Mouse (Mus musculus) stomach, embryonic 16.5 days (tissue): ENCODE data around the gene Npcd. TPM values are rescaled to one million over a fixed set of nuclear protein-coding genes. Genes with fewer than 3 reads are reported as not detected.

Experiments used
- ATAC-seq: fragments of 200-750 bp; cut with Nextera tagmentation; 2 replicates; pipeline ENCODE4 v1.8.0; 2017; ENCODE audit warnings: moderate number of reproducible peaks, moderate TSS enrichment; ENCODE audit not compliant: insufficient read depth, low FRiP score
- H3K27ac ChIP-seq: fragments of 300-500 bp; sonication (generic); 2 replicates; pipeline ENCODE4 v1.5.1; 2014; ENCODE audit warnings: low read length
- H3K27me3 ChIP-seq: fragments of 300-500 bp; sonication (generic); 2 replicates; pipeline ENCODE4 v1.6.1; 2014; ENCODE audit warnings: low read length, control low read depth, mixed read lengths; ENCODE audit not compliant: control insufficient read depth, insufficient read depth
- H3K36me3 ChIP-seq: fragments of 300-500 bp; sonication (generic); 2 replicates; pipeline ENCODE4 v1.6.1; 2014; ENCODE audit warnings: low read length; ENCODE audit not compliant: control insufficient read depth, insufficient read depth
- H3K4me1 ChIP-seq: fragments of 300-500 bp; sonication (generic); 2 replicates; pipeline ENCODE4 v1.6.1; 2014; ENCODE audit warnings: low read length, control low read depth, mixed read lengths; ENCODE audit not compliant: control insufficient read depth, insufficient read depth
- H3K4me2 ChIP-seq: fragments of 300-500 bp; sonication (generic); 2 replicates; pipeline ENCODE4 v1.6.1; 2014; ENCODE audit warnings: low read depth, low read length, mixed read lengths
- H3K4me3 ChIP-seq: fragments of 300-500 bp; sonication (generic); replicated peaks from 2 replicates; pipeline ENCODE4 v1.5.1; 2014; ENCODE audit warnings: mild to moderate bottlenecking, low read length
- H3K9ac ChIP-seq: fragments of 300-500 bp; sonication (generic); 2 replicates; pipeline ENCODE4 v1.6.1; 2014; ENCODE audit warnings: low read length
- H3K9me3 ChIP-seq: fragments of 300-500 bp; sonication (generic); replicated peaks from 2 replicates; pipeline ENCODE4 v1.6.1; 2016; ENCODE audit warnings: low read length, control low read depth; ENCODE audit not compliant: control insufficient read depth
- WGBS: fragments of 180-500 bp; shearing (Covaris S2); extraction: QIAGEN DNeasy Blood & Tissue Kit; methylation state at CpG from one replicate; pipeline ENCODE4 v1.1.7; 2014; 5-methylcytosine and 5-hydroxymethylcytosine counted together
- polyA plus RNA-seq: library from polyadenylated mRNA; unstranded; fragments of >200 nt; fragmentation: Nextera tagmentation; extraction: Ambion mirVana; gene quantifications from 2 replicates; pipeline ENCODE4 v1.2.1, GENCODE M21; 2015

The Npcd gene
- polyA plus RNA-seq, 1 experiment from 2014 or later, result 0.19 TPM

GRCm38 (mm10) chr15:79800701-79801100 is 33.3 kb downstream of the Npcd start:
- no peak overlapping the region for H3K9ac ChIP-seq
- H3K9me3 ChIP-seq, result no peaks in the 10 kb centered on the region
- H3K27me3 ChIP-seq, result peaks cover 32% of the 10 kb centered on the region
- H3K36me3 ChIP-seq, result no peaks in the 10 kb centered on the region
- no peak overlapping the region for H3K4me3 ChIP-seq
- no peak overlapping the region for H3K27ac ChIP-seq
- WGBS, result 64% methylated on average over 11 of the region's 11 CpGs
- H3K4me2 ChIP-seq, result no peak overlapping the region
- no peak for ATAC-seq
- H3K4me1 ChIP-seq, result peaks cover 6% of the 10 kb centered on the region

DNA sequence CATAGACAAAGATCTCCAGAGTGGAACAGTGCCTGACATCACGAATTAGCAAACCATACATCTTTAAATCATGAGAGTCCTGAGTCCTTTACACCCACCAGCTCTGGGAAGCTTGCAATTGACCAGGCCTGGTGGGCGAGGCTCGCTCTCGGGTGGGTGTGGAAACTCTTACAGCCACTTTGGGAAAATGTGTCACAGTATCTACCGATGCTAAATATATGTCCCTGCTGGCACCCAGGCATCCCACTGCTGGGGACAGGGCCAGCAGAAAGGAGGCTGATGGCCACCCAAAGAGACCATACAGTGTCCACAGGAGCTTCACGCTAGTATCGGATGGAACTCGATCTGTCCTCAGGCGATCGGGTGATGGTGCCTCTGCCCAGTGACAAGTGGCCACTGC is 35.4 kb downstream of the Npcd start:
- no peak for ATAC-seq
- no peaks in the 10 kb centered on the region for H3K9me3 ChIP-seq
- no peak overlapping the region for H3K4me2 ChIP-seq
- H3K4me1 ChIP-seq, result peaks cover 4% of the 10 kb centered on the region
- H3K27me3 ChIP-seq, result peaks cover 19% of the 10 kb centered on the region
- H3K9ac ChIP-seq, result no peak overlapping the region
- H3K4me3 ChIP-seq, result no peak overlapping the region
- 87% methylated on average over 10 of the region's 10 CpGs for WGBS
- H3K27ac ChIP-seq, result no peak overlapping the region
- no peaks in the 10 kb centered on the region for H3K36me3 ChIP-seq

DNA sequence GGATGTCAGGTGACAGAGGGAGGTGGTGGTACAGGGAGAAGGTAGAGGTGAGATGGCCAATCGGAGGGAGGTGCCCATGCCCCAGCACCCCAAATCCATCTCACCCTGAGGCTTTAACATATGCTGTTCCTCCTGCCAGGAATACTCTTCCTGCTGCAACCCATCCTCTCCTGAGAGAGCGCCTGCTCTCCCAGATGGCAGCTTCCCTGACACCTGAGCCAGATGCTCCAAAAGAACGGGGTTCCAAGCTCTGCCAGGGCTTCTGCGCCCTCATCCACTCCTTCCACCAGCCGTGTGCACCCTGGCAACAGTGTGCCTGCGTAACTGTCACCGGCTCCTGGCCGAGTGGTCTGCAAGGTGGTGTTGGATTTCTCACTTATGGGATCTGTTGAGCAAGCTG is 36.4 kb downstream of the Npcd start:
- Histone ChIP-seq H3K27me3 (peaks cover 11% of the 10 kb centered on the region), H3K4me3 (no peak overlapping the region), H3K9me3 (no peaks in the 10 kb centered on the region), H3K9ac (no peak overlapping the region), H3K4me1 (no peaks in the 10 kb centered on the region), H3K27ac (no peak overlapping the region), H3K36me3 (no peaks in the 10 kb centered on the region), H3K4me2 (no peak overlapping the region)
- WGBS, result 80% methylated on average over 8 of the region's 8 CpGs
- no peak for ATAC-seq

GRCm38 (mm10) chr15:79797096-79797495 is 36.9 kb downstream of the Npcd start:
- no peak overlapping the region for H3K4me2 ChIP-seq
- ATAC-seq, result no peak
- H3K9me3 ChIP-seq, result no peaks in the 10 kb centered on the region
- no peak overlapping the region for H3K4me3 ChIP-seq
- 81% methylated on average over 7 of the region's 7 CpGs for WGBS
- H3K27me3 ChIP-seq, result peaks cover 5% of the 10 kb centered on the region
- no peak overlapping the region for H3K9ac ChIP-seq
- no peak overlapping the region for H3K27ac ChIP-seq
- no peaks in the 10 kb centered on the region for H3K36me3 ChIP-seq
- H3K4me1 ChIP-seq, result no peaks in the 10 kb centered on the region

- H3K9ac ChIP-seq, result no peak overlapping the region
- H3K4me1 ChIP-seq, result no peaks in the 10 kb centered on the region
- H3K27ac ChIP-seq, result no peak overlapping the region
- no peak overlapping the region for H3K4me3 ChIP-seq
- H3K9me3 ChIP-seq, result no peaks in the 10 kb centered on the region
- no peak overlapping the region for H3K4me2 ChIP-seq
- WGBS, result 77% methylated on average over 12 of the region's 12 CpGs
- no peaks in the 10 kb centered on the region; the same call in 1 of the 2 replicates for H3K27me3 ChIP-seq
- H3K36me3 ChIP-seq, result no peaks in the 10 kb centered on the region
- no peak for ATAC-seq
Observed at GRCm38 (mm10) chr15:79796256-79796655, 37.8 kb downstream of the Npcd start.

DNA sequence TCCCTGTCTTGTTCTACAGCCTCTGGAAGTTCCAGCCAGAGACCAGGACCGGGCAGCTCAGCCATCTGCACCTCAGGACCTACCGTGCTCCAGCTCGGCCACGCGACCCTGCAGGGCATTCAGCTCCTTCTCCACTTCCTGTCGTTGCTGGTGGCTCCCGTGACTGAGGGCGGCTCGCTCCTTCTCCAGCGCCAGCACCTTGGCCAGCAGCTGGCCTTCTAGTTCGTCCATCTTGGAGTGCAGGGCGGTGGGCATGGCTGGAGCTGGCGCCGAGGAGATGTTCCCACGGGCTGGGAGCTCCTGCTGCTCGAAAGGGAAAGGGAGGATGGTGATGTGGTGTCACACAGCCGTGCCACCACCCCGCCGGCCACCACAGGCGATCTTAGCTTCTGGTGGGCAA is 39.9 kb downstream of the Npcd start:
- Histone ChIP-seq H3K4me3 (no peak overlapping the region), H3K27ac (no peak overlapping the region), H3K4me1 (no peaks in the 10 kb centered on the region), H3K36me3 (no peaks in the 10 kb centered on the region), H3K4me2 (no peak overlapping the region), H3K27me3 (no peaks in the 10 kb centered on the region; the same call in 1 of the 2 replicates), H3K9me3 (no peaks in the 10 kb centered on the region), H3K9ac (no peak overlapping the region)
- WGBS, result 17% methylated on average over 20 of the region's 20 CpGs
- ATAC-seq, result no peak

DNA sequence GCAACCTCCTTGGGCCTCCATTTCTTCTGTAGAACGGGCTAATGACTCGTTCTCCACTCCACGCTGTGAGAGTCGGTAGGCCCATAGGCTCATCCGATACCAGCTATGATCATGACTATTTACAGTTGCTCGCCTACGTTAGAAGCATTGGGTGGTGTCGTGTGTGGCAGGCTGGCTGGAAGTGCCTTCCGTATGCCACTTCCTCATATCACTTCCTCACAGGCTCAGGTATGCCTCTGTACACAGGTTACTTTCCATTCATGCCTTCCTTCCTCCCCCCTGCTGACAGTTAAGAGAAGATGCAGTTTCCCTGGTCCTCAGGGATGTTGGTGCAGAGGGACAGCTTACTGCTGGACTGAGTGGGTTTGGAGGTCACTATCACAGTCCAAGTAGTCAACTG is 41.0 kb downstream of the Npcd start:
- Histone ChIP-seq H3K4me3 (no peak overlapping the region), H3K4me2 (no peak overlapping the region), H3K36me3 (no peaks in the 10 kb centered on the region), H3K4me1 (no peaks in the 10 kb centered on the region), H3K9ac (no peak overlapping the region), H3K27ac (no peak overlapping the region), H3K9me3 (no peaks in the 10 kb centered on the region), H3K27me3 (no peaks in the 10 kb centered on the region)
- 92% methylated on average over 9 of the region's 9 CpGs for WGBS
- no peak for ATAC-seq

DNA sequence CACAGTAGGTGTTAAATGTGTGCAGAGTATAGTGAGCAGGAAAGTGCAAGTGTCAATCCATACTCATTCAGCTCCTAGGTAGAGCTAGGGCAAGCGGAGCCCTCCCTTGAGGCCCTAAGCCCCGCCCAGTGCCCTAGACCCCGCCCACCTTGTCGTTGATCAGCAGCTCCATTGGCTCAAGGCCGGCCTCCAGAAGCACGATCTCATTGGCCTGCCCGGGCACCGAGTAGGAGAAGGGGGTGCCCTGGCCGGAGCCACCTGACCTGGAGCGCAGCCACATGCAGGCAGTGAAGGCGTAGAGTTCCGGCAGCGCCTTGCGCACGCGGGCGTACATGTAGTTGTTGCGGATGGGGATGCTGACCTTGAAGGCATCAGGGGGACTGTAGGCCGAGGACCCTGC is 41.6 kb downstream of the Npcd start:
- H3K9ac ChIP-seq, result no peak overlapping the region
- no peak overlapping the region for H3K27ac ChIP-seq
- no peaks in the 10 kb centered on the region for H3K36me3 ChIP-seq
- no peak overlapping the region for H3K4me3 ChIP-seq
- WGBS, result 26% methylated on average over 19 of the region's 19 CpGs
- H3K4me1 ChIP-seq, result no peaks in the 10 kb centered on the region
- ATAC-seq, result no peak
- no peaks in the 10 kb centered on the region for H3K9me3 ChIP-seq
- no peak overlapping the region for H3K4me2 ChIP-seq
- no peaks in the 10 kb centered on the region for H3K27me3 ChIP-seq

GRCm38 (mm10) chr15:79791502-79791901 is 42.5 kb downstream of the Npcd start:
- 4% methylated on average over 12 of the region's 12 CpGs for WGBS
- no peak overlapping the region for H3K4me3 ChIP-seq
- H3K4me1 ChIP-seq, result no peaks in the 10 kb centered on the region
- H3K9ac ChIP-seq, result no peak overlapping the region
- no peak overlapping the region for H3K27ac ChIP-seq
- H3K27me3 ChIP-seq, result no peaks in the 10 kb centered on the region
- H3K36me3 ChIP-seq, result no peaks in the 10 kb centered on the region
- no peak overlapping the region for H3K4me2 ChIP-seq
- no peak for ATAC-seq
- H3K9me3 ChIP-seq, result no peaks in the 10 kb centered on the region

GRCm38 (mm10) chr15:79790905-79791304 is 43.1 kb downstream of the Npcd start:
- WGBS, result 81% methylated on average over 6 of the region's 6 CpGs
- Histone ChIP-seq H3K9me3 (no peaks in the 10 kb centered on the region), H3K27ac (no peak overlapping the region), H3K4me1 (no peaks in the 10 kb centered on the region), H3K36me3 (no peaks in the 10 kb centered on the region), H3K9ac (no peak overlapping the region), H3K27me3 (no peaks in the 10 kb centered on the region), H3K4me2 (no peak overlapping the region), H3K4me3 (no peak overlapping the region)
- no peak for ATAC-seq
